Mouse (Mus musculus) liver, embryonic 16.5 days (tissue): ENCODE measurements around the gene Prm2. TPM values are rescaled to one million over a fixed set of nuclear protein-coding genes. Genes with fewer than 3 reads are reported as not detected.

Experiments
- ATAC-seq: fragments of 200-750 bp; cut with Nextera tagmentation; 2 replicates; pipeline ENCODE4 v1.8.0; 2017; ENCODE audit warnings: low read depth, mild to moderate bottlenecking, moderate number of reproducible peaks, moderate library complexity
- H3K27ac ChIP-seq: fragments of 300-500 bp; sonication (generic); 2 replicates; pipeline ENCODE4 v1.5.1; 2014; ENCODE audit warnings: mild to moderate bottlenecking, low read length
- H3K27me3 ChIP-seq: fragments of 300-500 bp; sonication (generic); 2 replicates; pipeline ENCODE4 v1.6.1; 2014; ENCODE audit warnings: low read depth, low read length, mixed read lengths; ENCODE audit not compliant: control insufficient read depth, insufficient read depth
- H3K36me3 ChIP-seq: fragments of 300-500 bp; sonication (generic); 2 replicates; pipeline ENCODE4 v1.6.1; 2014; ENCODE audit warnings: mild to moderate bottlenecking; ENCODE audit not compliant: control insufficient read depth, insufficient read depth
- H3K4me1 ChIP-seq: fragments of 300-500 bp; sonication (generic); 2 replicates; pipeline ENCODE4 v1.6.1; 2014; ENCODE audit warnings: low read depth, low read length, mixed read lengths; ENCODE audit not compliant: control insufficient read depth
- H3K4me2 ChIP-seq: fragments of 300-500 bp; sonication (generic); 2 replicates; pipeline ENCODE4 v1.6.1; 2014; ENCODE audit warnings: low read depth, low read length, mixed read lengths
- H3K4me3 ChIP-seq: fragments of 300-500 bp; sonication (generic); 2 replicates; pipeline ENCODE4 v1.5.1; 2014; ENCODE audit warnings: low read depth, mild to moderate bottlenecking, low read length
- H3K9ac ChIP-seq: fragments of 300-500 bp; sonication (generic); 2 replicates; pipeline ENCODE4 v1.6.1; 2014; ENCODE audit warnings: low read depth, low read length
- H3K9me3 ChIP-seq: fragments of 300-500 bp; sonication (generic); replicated peaks from 2 replicates; pipeline ENCODE4 v1.6.1; 2016; ENCODE audit warnings: low read length; ENCODE audit not compliant: control insufficient read depth
- WGBS: fragments of 180-500 bp; shearing (Covaris S2); extraction: QIAGEN DNeasy Blood & Tissue Kit; methylation state at CpG from one replicate; pipeline ENCODE4 v1.1.7; 2014; ENCODE audit not compliant: insufficient replicate concordance; 5-methylcytosine and 5-hydroxymethylcytosine counted together
- polyA plus RNA-seq: library from polyadenylated mRNA; unstranded; fragments of >200 nt; fragmentation: Nextera tagmentation; extraction: Ambion mirVana; gene quantifications from 2 replicates; pipeline ENCODE4 v1.2.1, GENCODE M21; 2015

Gene Prm2
- polyA plus RNA-seq, 1 experiment from 2014 or later = not detected

GRCm38 (mm10) chr16:10836388-10836787, 40.5 kb upstream of the Prm2 start:
- Histone ChIP-seq H3K4me1 (peaks cover 19% of the 10 kb centered on the region), H3K4me3 (no peak overlapping the region), H3K27me3 (no peaks in the 10 kb centered on the region), H3K9me3 (no peaks in the 10 kb centered on the region), H3K27ac (no peak overlapping the region), H3K4me2 (no peak overlapping the region), H3K36me3 (no peaks in the 10 kb centered on the region), H3K9ac (no peak overlapping the region)
- no peak for ATAC-seq
- WGBS = 80% methylated on average over 3 of the region's 3 CpGs

DNA sequence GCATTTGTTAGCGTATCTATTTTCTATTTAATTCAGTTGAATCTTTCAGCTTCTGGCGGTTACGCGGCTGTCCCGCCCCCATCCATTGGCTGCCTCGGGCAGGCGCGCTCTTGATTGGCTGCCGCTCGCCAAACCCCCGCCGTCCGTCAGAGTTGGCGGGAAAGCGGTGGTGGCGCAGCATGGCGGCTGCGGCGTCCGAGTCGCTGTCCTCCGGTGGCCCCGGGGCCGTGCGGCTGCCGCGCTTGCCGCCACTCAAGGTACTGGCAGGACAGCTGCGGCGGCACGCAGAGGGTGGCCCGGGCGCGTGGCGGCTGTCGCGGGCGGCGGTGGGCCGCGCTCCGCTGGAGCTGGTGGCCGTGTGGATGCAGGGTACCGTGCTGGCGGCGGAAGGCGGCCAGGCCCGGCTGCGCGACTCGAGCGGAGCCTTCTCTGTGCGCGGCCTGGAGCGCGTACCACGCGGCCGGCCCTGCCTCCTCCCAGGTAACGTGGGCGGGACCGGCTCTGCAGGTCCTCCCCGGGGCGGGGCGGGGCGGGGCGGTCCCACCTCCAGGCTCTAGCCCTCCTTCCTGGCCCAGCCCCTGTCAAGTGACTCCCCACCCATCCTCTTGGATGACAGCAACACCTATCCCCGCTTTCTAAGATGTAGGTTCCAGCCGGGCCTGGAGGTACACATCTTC, 39.1 kb upstream of the Prm2 start, which contains the start of gene Rmi2:
TSS of gene Rmi2 (plus strand) at position 149 of the 677 bp plus-strand sequence.
- H3K9me3 ChIP-seq = no peaks in the 10 kb centered on the region
- under 1% methylated on average over 49 of the region's 69 CpGs for WGBS
- H3K4me3 ChIP-seq = peak within 1 kb of the TSS; percentile 89
- peak within 1 kb of the TSS; percentile 84 for H3K9ac ChIP-seq
- peak within 1 kb of the TSS; percentile 98 for H3K4me2 ChIP-seq
- peak within 1 kb of the TSS; percentile 88 for H3K27ac ChIP-seq
- peak; percentile 98 for ATAC-seq
- H3K36me3 ChIP-seq = no peaks in the 10 kb centered on the region
- H3K27me3 ChIP-seq = no peaks in the 10 kb centered on the region
- H3K4me1 ChIP-seq = peaks cover 19% of the 10 kb centered on the region

DNA sequence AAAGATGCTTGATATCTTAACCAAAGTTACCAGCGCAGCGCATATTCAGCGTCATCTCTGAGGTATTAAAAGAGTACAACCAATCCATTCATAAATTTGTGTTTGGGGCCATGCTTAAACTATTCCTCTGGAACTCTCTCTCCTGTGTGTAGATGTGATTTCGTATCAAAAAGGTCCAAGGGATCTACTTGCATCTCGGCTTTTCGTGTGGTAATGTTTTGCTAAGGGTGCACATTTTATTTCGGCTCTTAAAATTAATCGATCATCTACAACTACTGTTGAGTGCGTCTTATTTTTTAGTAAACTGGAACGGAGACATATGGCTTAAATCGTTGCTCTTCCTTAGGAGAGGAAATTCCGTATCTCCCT, 38.6 kb upstream of the Prm2 start:
- Histone ChIP-seq H3K4me1 (peaks cover 19% of the 10 kb centered on the region), H3K27ac (no peak overlapping the region), H3K4me3 (peak overlapping the region; percentile 89), H3K27me3 (no peaks in the 10 kb centered on the region), H3K9ac (peak overlapping the region; percentile 45), H3K36me3 (no peaks in the 10 kb centered on the region), H3K9me3 (no peaks in the 10 kb centered on the region), H3K4me2 (peak overlapping the region; percentile 98)
- 7% methylated on average over 12 of the region's 12 CpGs for WGBS
- no peak for ATAC-seq

DNA sequence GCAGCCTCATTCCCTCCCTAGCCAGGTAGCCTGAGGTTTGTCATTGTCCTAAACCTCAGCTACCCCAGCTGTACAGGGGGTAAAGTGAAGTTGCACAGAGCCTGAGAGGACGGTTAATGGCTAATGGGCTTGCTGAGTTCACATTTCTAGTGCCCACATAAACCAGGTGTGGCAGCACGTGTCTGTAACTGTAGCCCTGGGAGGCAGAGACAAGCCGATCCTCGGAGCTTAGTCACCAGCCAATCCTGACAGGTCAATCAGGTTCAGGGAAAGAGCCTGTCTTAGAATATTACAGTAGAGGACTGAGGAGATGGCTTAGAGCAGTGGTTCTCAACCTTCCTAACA, 32.5 kb upstream of the Prm2 start:
- Histone ChIP-seq H3K4me1 (no peaks in the 10 kb centered on the region), H3K27ac (no peak overlapping the region), H3K4me2 (no peak overlapping the region), H3K27me3 (no peaks in the 10 kb centered on the region), H3K9me3 (no peaks in the 10 kb centered on the region), H3K9ac (no peak overlapping the region), H3K36me3 (no peaks in the 10 kb centered on the region), H3K4me3 (no peak overlapping the region)
- no peak for ATAC-seq
- WGBS = 65% methylated on average over 4 of the region's 4 CpGs

DNA sequence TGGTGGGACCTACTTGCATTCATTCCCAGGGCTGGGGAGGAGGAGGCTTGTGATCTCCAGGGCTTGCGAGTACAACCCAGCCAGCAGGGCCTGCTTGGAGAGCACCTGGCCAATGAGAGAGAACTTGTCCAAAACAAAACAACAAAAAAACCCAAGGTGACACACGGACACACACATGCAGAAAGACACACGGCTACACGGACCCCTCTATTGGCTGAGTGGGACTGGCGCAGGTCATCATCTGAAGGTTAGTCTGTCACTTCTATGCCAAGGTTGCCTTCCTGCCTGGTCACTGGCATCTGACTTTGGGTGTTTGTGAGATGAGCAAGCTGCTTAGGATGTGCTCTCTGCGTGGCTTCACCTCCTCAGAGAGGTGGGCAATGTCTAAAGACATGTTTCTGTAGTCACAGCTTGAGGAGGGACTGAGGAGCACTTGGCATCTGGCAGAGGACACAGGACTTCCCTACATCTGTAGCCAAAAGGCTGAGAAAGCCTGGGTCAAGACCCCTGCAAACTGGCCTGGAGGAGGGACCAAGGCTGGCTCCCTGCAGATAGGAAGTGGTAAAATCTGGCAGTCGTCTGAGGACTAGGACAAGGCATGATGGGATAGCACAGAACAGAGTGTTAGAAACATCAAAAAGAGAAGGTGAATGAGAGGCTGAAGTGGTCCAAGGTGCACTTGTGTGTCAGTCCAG, 32.0 kb upstream of the Prm2 start:
- ATAC-seq = no peak
- Histone ChIP-seq H3K27me3 (no peaks in the 10 kb centered on the region), H3K4me2 (no peak overlapping the region), H3K9me3 (no peaks in the 10 kb centered on the region), H3K4me3 (no peak overlapping the region), H3K4me1 (no peaks in the 10 kb centered on the region), H3K9ac (no peak overlapping the region), H3K36me3 (no peaks in the 10 kb centered on the region), H3K27ac (no peak overlapping the region)
- WGBS = 56% methylated on average over 7 of the region's 7 CpGs

DNA sequence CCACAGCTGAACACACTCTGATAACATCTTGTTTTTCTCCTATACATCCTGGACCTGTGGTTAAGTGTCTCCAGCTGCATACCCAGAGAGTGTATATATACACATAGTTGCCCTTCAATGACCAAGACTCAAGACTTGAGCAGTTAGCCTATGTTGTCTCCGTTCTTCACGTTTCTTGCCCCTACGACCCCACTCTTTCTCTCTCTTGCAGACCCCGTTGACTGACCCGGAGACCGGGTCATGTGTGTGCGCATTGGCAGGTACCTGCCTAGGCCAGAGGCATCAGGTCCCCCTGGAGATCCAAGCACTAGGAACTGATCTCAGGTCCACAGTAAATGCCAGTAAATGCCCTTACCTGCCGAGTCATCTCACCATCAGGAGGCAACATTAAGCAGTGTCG, 31.3 kb upstream of the Prm2 start:
- WGBS = 67% methylated on average over 9 of the region's 9 CpGs
- H3K9me3 ChIP-seq = no peaks in the 10 kb centered on the region
- H3K9ac ChIP-seq = no peak overlapping the region
- no peak for ATAC-seq
- H3K27me3 ChIP-seq = no peaks in the 10 kb centered on the region
- H3K27ac ChIP-seq = no peak overlapping the region
- no peaks in the 10 kb centered on the region for H3K4me1 ChIP-seq
- no peak overlapping the region for H3K4me3 ChIP-seq
- H3K36me3 ChIP-seq = no peaks in the 10 kb centered on the region
- H3K4me2 ChIP-seq = no peak overlapping the region

DNA sequence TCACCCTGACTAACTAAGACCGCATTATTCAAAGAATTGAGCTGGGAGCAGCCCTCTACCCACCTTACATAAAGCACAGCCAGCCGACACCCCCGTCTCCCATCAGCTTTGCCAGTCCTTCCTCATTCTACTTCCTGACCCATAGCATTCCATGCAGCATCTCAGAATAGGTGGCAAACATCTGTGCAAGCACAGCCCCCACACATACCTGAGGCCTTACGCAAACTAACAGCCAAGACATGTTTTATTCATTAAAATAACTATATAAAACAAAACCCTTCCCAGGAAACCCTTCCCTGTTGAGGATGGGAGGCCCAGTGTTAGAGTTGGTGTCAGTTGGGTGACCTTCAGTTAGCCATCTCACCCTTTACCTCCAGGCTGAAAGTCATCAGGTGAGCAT, 29.9 kb upstream of the Prm2 start:
- no peaks in the 10 kb centered on the region for H3K36me3 ChIP-seq
- H3K27me3 ChIP-seq = no peaks in the 10 kb centered on the region; the same call in 1 of the 2 replicates
- ATAC-seq = no peak
- H3K27ac ChIP-seq = no peak overlapping the region
- no peak overlapping the region for H3K9ac ChIP-seq
- WGBS = 66% methylated on average over 4 of the region's 4 CpGs
- H3K4me3 ChIP-seq = no peak overlapping the region
- H3K4me2 ChIP-seq = no peak overlapping the region
- H3K4me1 ChIP-seq = no peaks in the 10 kb centered on the region
- H3K9me3 ChIP-seq = no peaks in the 10 kb centered on the region

DNA sequence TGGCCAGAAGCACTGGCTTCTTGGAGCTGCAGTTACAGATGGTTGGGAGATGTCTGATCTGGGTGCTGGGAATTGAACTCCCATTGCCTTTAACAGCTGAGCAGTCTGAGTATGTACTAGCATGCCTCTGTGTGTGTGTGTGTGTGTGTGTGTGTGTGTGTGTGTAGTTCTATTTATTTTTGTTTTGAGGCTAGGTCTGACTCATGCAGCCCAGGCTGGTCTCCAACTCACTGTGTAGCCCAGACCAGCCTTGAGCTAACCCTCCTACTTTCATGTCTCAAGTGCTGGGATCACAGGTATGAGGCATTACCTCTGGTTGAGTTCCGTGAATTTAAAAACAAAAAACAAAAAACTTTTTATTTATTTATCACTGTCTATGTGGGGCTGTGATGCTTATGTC, 28.6 kb upstream of the Prm2 start:
- no peaks in the 10 kb centered on the region for H3K9me3 ChIP-seq
- H3K4me1 ChIP-seq = no peaks in the 10 kb centered on the region
- 61% methylated on average over 1 of the region's 1 CpGs for WGBS
- no peak for ATAC-seq
- no peak overlapping the region for H3K9ac ChIP-seq
- no peak overlapping the region for H3K4me3 ChIP-seq
- H3K4me2 ChIP-seq = no peak overlapping the region
- H3K27me3 ChIP-seq = no peaks in the 10 kb centered on the region; the same call in 1 of the 2 replicates
- no peaks in the 10 kb centered on the region for H3K36me3 ChIP-seq
- no peak overlapping the region for H3K27ac ChIP-seq

DNA sequence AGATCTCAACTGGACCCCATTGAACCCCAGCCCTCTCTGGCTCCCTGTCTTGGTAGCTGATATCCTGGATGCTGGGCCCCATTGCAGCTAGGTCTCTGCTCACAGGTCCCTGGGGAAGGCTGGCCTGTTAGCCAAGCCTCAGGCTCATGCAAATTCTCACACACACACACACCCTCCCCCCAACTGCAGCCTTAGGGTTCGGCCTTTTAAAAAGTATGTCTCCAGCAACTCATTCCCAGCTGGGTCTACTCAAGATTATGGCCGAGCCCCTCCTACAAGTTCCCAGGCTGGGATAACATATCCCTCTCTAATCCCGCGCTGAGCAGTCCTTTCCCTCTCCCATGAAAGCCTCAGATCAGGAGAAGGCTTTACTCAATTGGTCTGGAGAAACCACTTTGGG, 25.5 kb upstream of the Prm2 start:
- no peaks in the 10 kb centered on the region for H3K9me3 ChIP-seq
- H3K4me1 ChIP-seq = no peaks in the 10 kb centered on the region
- H3K36me3 ChIP-seq = no peaks in the 10 kb centered on the region
- H3K27me3 ChIP-seq = peaks cover 3% of the 10 kb centered on the region; the same call in 1 of the 2 replicates
- 57% methylated on average over 4 of the region's 4 CpGs for WGBS
- H3K4me2 ChIP-seq = no peak overlapping the region
- no peak overlapping the region for H3K27ac ChIP-seq
- no peak overlapping the region for H3K4me3 ChIP-seq
- no peak for ATAC-seq
- H3K9ac ChIP-seq = no peak overlapping the region
